Mouse (Mus musculus): ENCODE measurements at regions not wholly inside any gene's neighbourhood (a gene's known extent, or its start where the extent isn't known, plus 50 kb on each side); places are given as distances from the start of the nearest gene placed in this dataset.

DNA sequence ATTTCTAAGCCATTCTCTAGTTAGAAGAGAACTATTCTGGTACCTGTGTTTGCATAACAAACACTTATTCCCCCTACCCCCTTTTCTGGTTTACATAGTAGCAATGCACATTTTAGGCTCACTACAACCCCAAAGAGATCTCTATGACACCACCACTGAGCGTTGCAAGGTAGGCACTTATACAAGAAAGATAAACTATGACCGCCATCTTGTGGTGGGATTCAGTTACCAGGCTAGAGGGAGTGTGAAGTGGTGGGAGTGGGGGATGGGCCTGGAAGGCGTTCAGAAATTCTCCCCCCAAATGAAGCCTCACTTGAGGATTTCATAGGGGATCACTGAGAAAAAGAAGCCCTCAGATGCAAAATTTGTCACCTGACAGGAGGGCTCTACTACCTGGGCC is 64.4 kb upstream of the Fst start:
- H3K27me3 ChIP-seq (ENCODE audit: control insufficient read depth, insufficient read depth, low read length), result no peaks in the 10 kb centered on the region
- 21% methylated on average over 3 of the region's 3 CpGs for WGBS
- H3K4me3 ChIP-seq (ENCODE audit: low read depth, low read length), result no peak overlapping the region
- H3K9me3 ChIP-seq (ENCODE audit: control insufficient read depth, low read length), result no peaks in the 10 kb centered on the region
- no peak overlapping the region for H3K9ac ChIP-seq (ENCODE audit: low read depth, low read length)
- H3K4me2 ChIP-seq (replicated peaks; ENCODE audit: low read depth, low read length), result no peak overlapping the region
- H3K4me1 ChIP-seq (replicated peaks; ENCODE audit: control insufficient read depth, insufficient read depth, low read length), result no peaks in the 10 kb centered on the region
- ATAC-seq (ENCODE audit: low FRiP score) (peak; percentile 64; the same call in 1 of the 2 replicates), DNase-seq (ENCODE audit: low spot score) (peak; percentile 48)
- no peak overlapping the region for H3K27ac ChIP-seq (ENCODE audit: low read depth, low read length)
- no peaks in the 10 kb centered on the region for H3K36me3 ChIP-seq (ENCODE audit: control insufficient read depth, insufficient read depth, low read length)

DNA sequence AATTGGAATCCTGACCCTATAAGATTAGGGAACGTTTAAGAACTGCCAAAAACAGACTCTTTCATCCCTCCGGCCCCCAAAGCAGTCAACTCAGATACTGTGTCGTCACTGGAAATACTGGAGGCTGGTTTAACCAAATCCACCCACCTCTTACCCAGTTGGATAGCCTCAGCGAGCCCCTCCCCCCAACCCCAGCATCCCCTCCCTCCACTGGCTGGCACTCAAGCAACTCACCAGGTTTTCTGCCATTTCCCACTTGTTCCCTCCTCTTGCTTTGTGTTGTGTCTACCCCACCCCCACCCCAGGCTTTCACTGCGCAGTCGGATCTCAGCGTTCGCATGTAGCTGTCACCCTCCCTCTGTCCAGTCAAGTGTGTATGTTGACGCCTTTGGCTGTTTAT is 68.1 kb upstream of the Fst start:
- Histone ChIP-seq H3K4me2 (replicated peaks; ENCODE audit: low read depth, low read length) (no peak overlapping the region), H3K9me3 (ENCODE audit: control insufficient read depth, low read length) (no peaks in the 10 kb centered on the region), H3K9ac (ENCODE audit: low read depth, low read length) (no peak overlapping the region), H3K27me3 (ENCODE audit: control insufficient read depth, insufficient read depth, low read length) (no peaks in the 10 kb centered on the region), H3K4me1 (replicated peaks; ENCODE audit: control insufficient read depth, insufficient read depth, low read length) (no peaks in the 10 kb centered on the region), H3K4me3 (ENCODE audit: low read depth, low read length) (no peak overlapping the region), H3K36me3 (ENCODE audit: control insufficient read depth, insufficient read depth, low read length) (no peaks in the 10 kb centered on the region), H3K27ac (ENCODE audit: low read depth, low read length) (no peak overlapping the region)
- DNase-seq (ENCODE audit: low spot score) (no peak), ATAC-seq (ENCODE audit: low FRiP score) (peak; percentile 47; the same call in 1 of the 2 replicates)
- WGBS, result 33% methylated on average over 9 of the region's 9 CpGs

DNA sequence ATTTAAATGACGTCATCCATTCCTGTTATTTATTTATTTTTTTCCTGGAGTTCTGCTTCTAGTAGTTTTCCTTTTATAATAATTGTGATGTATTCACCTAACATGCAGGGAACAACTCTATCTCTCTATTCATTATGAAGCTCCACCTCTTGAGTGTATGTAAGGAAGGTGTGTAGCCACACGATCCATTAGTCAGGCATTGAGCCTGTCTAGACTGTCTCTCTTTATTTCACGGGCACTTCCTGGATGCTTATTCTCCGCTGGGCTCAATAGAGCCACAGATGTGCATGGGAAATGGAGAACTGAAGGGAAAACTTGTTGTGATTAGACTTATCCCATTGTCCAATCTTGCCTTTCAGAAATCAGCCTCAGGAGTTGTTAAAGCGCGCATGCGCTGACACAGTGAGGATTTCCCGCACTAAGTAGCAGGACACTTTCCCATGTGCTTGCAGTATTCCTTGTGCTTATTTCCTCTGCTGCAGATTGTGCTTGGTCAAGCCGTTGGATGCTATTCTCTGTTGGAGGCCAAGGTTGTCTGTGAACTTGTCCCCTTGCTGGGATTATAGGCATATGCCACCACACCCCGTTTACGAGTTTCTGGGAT is 71.5 kb upstream of the Fst start:
- Histone ChIP-seq H3K9me3 (ENCODE audit: control insufficient read depth, low read length) (no peaks in the 10 kb centered on the region), H3K27ac (ENCODE audit: low read depth, low read length) (no peak overlapping the region), H3K27me3 (ENCODE audit: control insufficient read depth, insufficient read depth, low read length) (no peaks in the 10 kb centered on the region), H3K4me3 (ENCODE audit: low read depth, low read length) (no peak overlapping the region), H3K4me1 (replicated peaks; ENCODE audit: control insufficient read depth, insufficient read depth, low read length) (no peaks in the 10 kb centered on the region), H3K9ac (ENCODE audit: low read depth, low read length) (no peak overlapping the region), H3K4me2 (replicated peaks; ENCODE audit: low read depth, low read length) (no peak overlapping the region), H3K36me3 (ENCODE audit: control insufficient read depth, insufficient read depth, low read length) (no peaks in the 10 kb centered on the region)
- DNase-seq (ENCODE audit: low spot score), result no peak
- WGBS, result 86% methylated on average over 11 of the region's 11 CpGs
- ATAC-seq (ENCODE audit: low FRiP score), result no peak

DNA sequence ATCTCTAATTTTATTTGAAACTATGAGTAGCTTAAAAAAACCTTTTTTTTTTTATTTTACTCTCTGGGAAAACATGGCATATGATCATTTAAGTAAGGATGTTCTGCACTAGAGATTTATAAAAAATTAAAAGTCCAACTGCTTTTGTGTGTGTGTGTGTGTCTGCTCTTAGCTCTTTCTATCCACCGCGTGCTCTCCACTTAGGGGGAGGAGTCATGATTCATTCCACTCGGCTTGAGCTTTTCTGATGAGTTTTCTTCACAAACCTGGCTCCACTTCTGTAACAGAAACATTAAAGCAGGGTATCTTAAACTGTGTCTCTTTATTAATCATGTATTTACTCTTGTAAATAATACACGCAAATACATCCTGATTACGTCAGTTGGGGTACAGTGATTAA is 73.0 kb upstream of the Fst start:
- DNase-seq (ENCODE audit: low spot score), result peak; percentile 10

DNA sequence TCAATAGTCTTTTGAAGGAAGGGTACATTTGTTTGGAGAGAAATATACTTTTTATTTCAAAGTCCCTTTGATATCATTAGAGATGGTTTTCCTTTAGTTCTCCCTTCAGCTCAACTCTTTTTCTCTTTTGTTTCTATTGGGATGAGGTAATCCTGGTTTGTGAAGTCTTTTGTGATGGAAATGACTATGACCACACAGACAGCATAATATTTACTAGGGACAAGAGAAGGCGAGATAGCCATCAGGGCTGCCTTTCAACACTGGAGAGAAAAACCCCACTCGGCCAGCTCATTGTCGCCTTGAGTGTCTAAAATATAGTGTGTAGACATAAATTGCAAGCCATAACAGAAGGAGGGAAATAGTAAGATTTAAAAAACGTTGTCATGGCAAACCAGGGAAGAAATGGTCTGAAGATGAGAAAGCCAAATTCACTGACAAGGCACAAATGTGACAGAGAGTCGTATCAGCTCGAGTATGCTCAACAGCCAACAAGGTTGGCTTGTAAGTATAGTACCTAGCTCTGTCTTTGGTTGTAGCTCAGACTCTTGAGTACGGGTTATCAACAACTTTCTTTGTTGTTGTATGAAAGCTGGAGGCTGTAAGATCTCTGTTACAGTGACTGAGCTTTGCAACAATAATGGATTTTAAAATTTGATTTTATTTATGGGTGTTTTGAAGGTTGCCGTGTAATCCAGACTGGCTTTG is 73.8 kb upstream of the Fst start:
- Histone ChIP-seq H3K9me3 (ENCODE audit: control insufficient read depth, low read length) (no peaks in the 10 kb centered on the region), H3K27ac (ENCODE audit: low read depth, low read length) (no peak overlapping the region), H3K27me3 (ENCODE audit: control insufficient read depth, insufficient read depth, low read length) (no peaks in the 10 kb centered on the region), H3K4me3 (ENCODE audit: low read depth, low read length) (no peak overlapping the region), H3K36me3 (ENCODE audit: control insufficient read depth, insufficient read depth, low read length) (no peaks in the 10 kb centered on the region), H3K9ac (ENCODE audit: low read depth, low read length) (no peak overlapping the region), H3K4me1 (replicated peaks; ENCODE audit: control insufficient read depth, insufficient read depth, low read length) (no peaks in the 10 kb centered on the region), H3K4me2 (replicated peaks; ENCODE audit: low read depth, low read length) (no peak overlapping the region)
- ATAC-seq (ENCODE audit: low FRiP score) (peak; percentile 77), DNase-seq (ENCODE audit: low spot score) (peak; percentile 30)
- WGBS, result 58% methylated on average over 8 of the region's 8 CpGs

More for the DNA sequence above, 73.0 kb upstream of the Fst start:
- no peak for ATAC-seq (ENCODE audit: low FRiP score)
- Histone ChIP-seq H3K9me3 (ENCODE audit: control insufficient read depth, low read length) (no peaks in the 10 kb centered on the region), H3K9ac (ENCODE audit: low read depth, low read length) (no peak overlapping the region), H3K4me2 (replicated peaks; ENCODE audit: low read depth, low read length) (no peak overlapping the region), H3K27me3 (ENCODE audit: control insufficient read depth, insufficient read depth, low read length) (no peaks in the 10 kb centered on the region), H3K36me3 (ENCODE audit: control insufficient read depth, insufficient read depth, low read length) (no peaks in the 10 kb centered on the region), H3K27ac (ENCODE audit: low read depth, low read length) (no peak overlapping the region), H3K4me1 (replicated peaks; ENCODE audit: control insufficient read depth, insufficient read depth, low read length) (no peaks in the 10 kb centered on the region), H3K4me3 (ENCODE audit: low read depth, low read length) (no peak overlapping the region)
- 59% methylated on average over 5 of the region's 5 CpGs for WGBS

DNA sequence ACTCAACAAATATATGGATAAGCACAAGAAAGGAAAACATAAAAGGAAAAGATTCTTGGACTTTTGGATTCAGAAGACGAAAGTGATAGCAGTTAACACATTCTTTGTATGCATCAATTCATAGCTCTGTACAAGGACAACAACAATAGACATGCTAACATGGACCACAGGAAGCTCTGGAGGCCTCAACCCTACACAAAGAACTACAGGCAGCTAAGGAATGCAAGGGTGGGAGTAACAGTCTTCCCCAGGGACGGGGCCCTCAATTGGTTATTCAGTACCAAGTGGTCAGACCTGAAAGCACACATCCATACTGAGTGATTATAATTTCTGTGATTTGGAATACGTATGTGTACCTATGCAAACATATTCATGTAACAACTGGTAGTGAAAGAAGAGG is 75.8 kb upstream of the Fst start:
- Histone ChIP-seq H3K4me3 (ENCODE audit: low read depth, low read length) (no peak overlapping the region), H3K36me3 (ENCODE audit: control insufficient read depth, insufficient read depth, low read length) (no peaks in the 10 kb centered on the region), H3K4me2 (replicated peaks; ENCODE audit: low read depth, low read length) (no peak overlapping the region), H3K27me3 (ENCODE audit: control insufficient read depth, insufficient read depth, low read length) (no peaks in the 10 kb centered on the region), H3K9ac (ENCODE audit: low read depth, low read length) (no peak overlapping the region), H3K27ac (ENCODE audit: low read depth, low read length) (no peak overlapping the region), H3K9me3 (ENCODE audit: control insufficient read depth, low read length) (no peaks in the 10 kb centered on the region), H3K4me1 (replicated peaks; ENCODE audit: control insufficient read depth, insufficient read depth, low read length) (no peaks in the 10 kb centered on the region)
- no peak for DNase-seq (ENCODE audit: low spot score)
- ATAC-seq (ENCODE audit: low FRiP score), result no peak
- WGBS, result 51% methylated on average over 3 of the region's 3 CpGs

DNA sequence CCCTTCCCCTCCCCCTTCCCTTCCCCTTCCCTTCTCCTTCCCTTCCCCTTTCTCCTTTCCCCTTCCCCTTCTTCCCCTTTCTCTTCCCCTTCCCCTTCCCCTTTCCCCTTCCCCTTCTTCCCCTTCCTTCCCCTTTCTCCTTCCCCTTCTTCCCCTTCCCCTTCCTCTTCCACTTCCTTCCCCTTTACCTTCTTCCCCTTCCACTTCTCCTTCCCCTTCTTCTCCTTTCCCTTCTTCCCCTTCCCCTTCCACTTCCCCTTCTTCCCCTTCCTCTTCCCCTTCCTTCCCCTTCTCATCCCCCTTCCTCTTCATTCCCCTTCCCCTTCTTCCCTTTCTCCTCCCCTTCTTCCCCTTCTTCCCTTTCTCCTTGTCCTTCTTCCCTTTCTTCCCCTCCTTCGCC is 77.0 kb upstream of the Fst start:
- 89% methylated on average over 1 of the region's 1 CpGs for WGBS
- Histone ChIP-seq H3K4me3 (ENCODE audit: low read depth, low read length) (no peak overlapping the region), H3K4me2 (replicated peaks; ENCODE audit: low read depth, low read length) (no peak overlapping the region), H3K27me3 (ENCODE audit: control insufficient read depth, insufficient read depth, low read length) (no peaks in the 10 kb centered on the region), H3K36me3 (ENCODE audit: control insufficient read depth, insufficient read depth, low read length) (no peaks in the 10 kb centered on the region), H3K9me3 (ENCODE audit: control insufficient read depth, low read length) (no peaks in the 10 kb centered on the region), H3K4me1 (replicated peaks; ENCODE audit: control insufficient read depth, insufficient read depth, low read length) (no peaks in the 10 kb centered on the region), H3K9ac (ENCODE audit: low read depth, low read length) (no peak overlapping the region), H3K27ac (ENCODE audit: low read depth, low read length) (no peak overlapping the region)
- DNase-seq (ENCODE audit: low spot score) (no peak), ATAC-seq (ENCODE audit: low FRiP score) (no peak)

DNA sequence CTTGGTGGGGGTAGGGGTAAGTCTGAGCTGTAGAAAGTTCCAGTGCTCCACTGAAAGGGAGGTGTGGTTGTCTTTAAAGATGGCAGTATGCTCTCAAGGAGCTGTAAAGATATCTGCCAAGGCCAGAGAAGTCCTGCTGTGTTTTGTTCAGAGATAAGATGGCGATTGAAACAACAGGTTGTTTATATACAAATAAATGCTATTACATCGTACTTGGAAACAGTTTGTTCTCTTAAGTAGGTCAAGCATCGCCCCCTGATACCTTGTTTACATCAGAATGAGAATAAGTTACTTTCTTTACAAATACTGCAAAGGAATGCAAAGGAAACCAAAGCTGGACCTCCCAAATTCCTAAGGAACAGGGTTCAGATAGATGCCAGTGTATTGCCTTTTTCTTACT is 113.0 kb upstream of the Fst start:
- Histone ChIP-seq H3K27me3 (ENCODE audit: control insufficient read depth, insufficient read depth, low read length) (no peaks in the 10 kb centered on the region), H3K27ac (ENCODE audit: low read depth, low read length) (no peak overlapping the region), H3K9ac (ENCODE audit: low read depth, low read length) (no peak overlapping the region), H3K4me1 (replicated peaks; ENCODE audit: control insufficient read depth, insufficient read depth, low read length) (no peaks in the 10 kb centered on the region), H3K36me3 (ENCODE audit: control insufficient read depth, insufficient read depth, low read length) (no peaks in the 10 kb centered on the region), H3K4me3 (ENCODE audit: low read depth, low read length) (no peak overlapping the region), H3K9me3 (ENCODE audit: control insufficient read depth, low read length) (no peaks in the 10 kb centered on the region), H3K4me2 (replicated peaks; ENCODE audit: low read depth, low read length) (no peak overlapping the region)
- ATAC-seq (ENCODE audit: low FRiP score), result no peak
- WGBS, result 80% methylated on average over 3 of the region's 3 CpGs
- no peak for DNase-seq (ENCODE audit: low spot score)

DNA sequence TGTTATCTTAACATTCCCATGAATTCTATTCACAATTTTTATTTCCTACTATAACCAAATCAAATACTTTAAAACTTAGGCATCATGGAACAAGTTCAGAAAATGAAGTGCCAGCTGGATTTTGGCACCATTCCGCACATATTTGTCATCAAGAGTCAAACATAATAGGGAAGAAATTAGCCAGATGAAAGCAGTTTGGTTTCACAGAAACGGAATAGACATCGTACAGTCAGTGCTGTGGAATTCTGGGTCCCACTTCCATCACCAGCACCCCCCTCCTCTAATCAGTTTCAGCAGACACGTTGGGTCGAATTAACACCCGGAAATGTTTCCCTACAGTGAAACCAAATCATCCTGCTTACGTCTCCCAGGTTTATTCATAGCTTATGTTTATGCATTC is 125.8 kb upstream of the Fst start:
- Histone ChIP-seq H3K4me3 (ENCODE audit: low read depth, low read length) (no peak overlapping the region), H3K4me2 (replicated peaks; ENCODE audit: low read depth, low read length) (no peak overlapping the region), H3K27me3 (ENCODE audit: control insufficient read depth, insufficient read depth, low read length) (no peaks in the 10 kb centered on the region), H3K36me3 (ENCODE audit: control insufficient read depth, insufficient read depth, low read length) (no peaks in the 10 kb centered on the region), H3K27ac (ENCODE audit: low read depth, low read length) (no peak overlapping the region), H3K9ac (ENCODE audit: low read depth, low read length) (no peak overlapping the region), H3K9me3 (ENCODE audit: control insufficient read depth, low read length) (no peaks in the 10 kb centered on the region), H3K4me1 (replicated peaks; ENCODE audit: control insufficient read depth, insufficient read depth, low read length) (no peaks in the 10 kb centered on the region)
- DNase-seq (ENCODE audit: low spot score), result no peak
- no peak for ATAC-seq (ENCODE audit: low FRiP score)
- 77% methylated on average over 7 of the region's 7 CpGs for WGBS
